Mouse (Mus musculus): ENCODE data around the gene B4galnt2. TPM values are rescaled to one million over a fixed set of nuclear protein-coding genes. Genes with fewer than 3 reads are reported as not detected.
A peak's percentile ranks its signal among the peaks of the same experiment; 100 is the strongest.
"Not testable (repeated sequence)": the region's sequence is repeated elsewhere in the genome, so short reads cannot be mapped to it uniquely, and the experiment has no call there.

B4galnt2 gene
- not detected in 2 replicates for polyA plus RNA-seq (2015; fragmentation: Nextera tagmentation; extraction: Ambion mirVana)

DNA sequence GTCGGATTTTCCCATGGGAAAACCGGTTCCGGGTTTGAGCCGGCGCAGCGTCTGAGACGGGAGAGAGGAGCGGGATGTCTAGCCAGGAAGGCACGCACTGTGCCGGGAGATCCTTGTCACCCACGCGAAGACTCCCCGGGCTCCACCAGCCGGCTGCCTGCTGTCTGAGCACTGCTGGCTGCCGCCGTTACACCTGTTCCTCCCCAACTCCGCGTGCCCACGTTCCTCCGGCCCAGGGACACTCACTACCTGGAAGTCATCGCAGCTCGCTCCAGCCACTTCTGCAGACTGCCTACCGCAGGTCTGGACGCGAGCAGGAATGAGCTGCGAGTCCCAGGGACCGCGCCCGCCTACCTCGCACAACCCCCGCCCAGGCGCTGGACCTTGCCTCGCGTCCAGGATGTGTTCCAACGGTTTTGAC lies at the start of gene B4galnt2:
TSS of gene B4galnt2 (minus strand) at position 321 of the 421 bp plus-strand sequence.
- under 1% methylated on average over 33 of the region's 35 CpGs for WGBS
- Histone ChIP-seq H3K9me3 (no peaks in the 10 kb centered on the region), H3K4me3 (peak within 1 kb of the TSS; percentile 20), H3K36me3 (no peaks in the 10 kb centered on the region), H3K27me3 (peaks cover 91% of the 10 kb centered on the region), H3K9ac (no peak within 1 kb of the TSS), H3K27ac (no peak within 1 kb of the TSS), H3K4me1 (replicated peaks) (peaks cover 17% of the 10 kb centered on the region), H3K4me2 (peak within 1 kb of the TSS; percentile 42)
- ATAC-seq (ENCODE audit: low FRiP score): no peak

DNA sequence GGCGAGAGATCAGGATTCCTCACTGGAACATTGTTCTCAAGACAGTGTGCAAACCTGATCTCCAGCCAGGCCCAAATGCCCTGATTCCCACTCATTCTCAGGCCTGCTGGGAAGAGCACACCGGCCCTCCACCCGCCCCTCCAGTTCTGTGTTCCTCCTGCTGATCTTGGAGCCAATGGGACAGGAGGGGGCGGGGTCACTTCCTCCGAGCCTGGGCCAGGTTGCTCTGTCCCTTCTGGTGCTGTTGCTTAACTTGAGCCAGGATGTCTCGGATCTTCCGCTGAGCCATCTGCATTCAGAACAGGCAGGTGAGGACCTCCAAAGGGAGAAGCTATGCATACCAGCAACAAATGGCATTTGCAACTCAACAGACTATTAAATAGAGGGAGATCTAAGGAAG lies 48.6 kb upstream of the B4galnt2 start:
- no peak overlapping the region for H3K4me2 ChIP-seq
- no peak overlapping the region for H3K9ac ChIP-seq
- no peak overlapping the region for H3K4me3 ChIP-seq
- WGBS: 77% methylated on average over 7 of the region's 7 CpGs
- no peaks in the 10 kb centered on the region for H3K27me3 ChIP-seq
- no peak for ATAC-seq (ENCODE audit: low FRiP score)
- H3K9me3 ChIP-seq: no peaks in the 10 kb centered on the region
- no peaks in the 10 kb centered on the region for H3K4me1 ChIP-seq (replicated peaks)
- peaks cover 72% of the 10 kb centered on the region for H3K36me3 ChIP-seq
- H3K27ac ChIP-seq: no peak overlapping the region

DNA sequence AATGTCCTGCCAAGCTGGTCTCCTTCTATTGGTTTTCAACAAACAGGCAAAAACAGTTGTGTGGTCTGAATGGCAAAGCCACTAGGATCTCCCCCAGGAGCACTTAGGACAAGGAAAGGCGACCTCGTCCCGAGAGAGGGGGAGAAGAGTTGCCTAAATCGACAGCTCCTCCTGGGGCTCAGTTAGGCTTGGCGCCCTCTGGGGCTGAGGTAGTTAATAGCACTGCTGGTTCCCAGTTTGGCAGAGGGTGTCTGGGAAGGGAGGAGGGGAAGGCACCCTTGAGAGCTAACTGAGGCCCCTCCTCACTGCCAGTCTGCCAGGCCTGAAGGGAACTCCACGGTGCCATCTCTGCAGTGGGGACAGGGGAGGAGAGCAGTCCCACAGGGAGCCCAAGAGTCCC lies 44.5 kb upstream of the B4galnt2 start:
- Histone ChIP-seq H3K4me2 (no peak overlapping the region), H3K9me3 (no peaks in the 10 kb centered on the region), H3K36me3 (peaks cover 30% of the 10 kb centered on the region), H3K9ac (no peak overlapping the region), H3K4me1 (replicated peaks) (0 out of 2 replicates have a peak, but pooled peaks cover 6% of the 10 kb centered on the region), H3K27ac (no peak overlapping the region), H3K27me3 (no peaks in the 10 kb centered on the region), H3K4me3 (no peak overlapping the region)
- ATAC-seq (ENCODE audit: low FRiP score): no peak
- WGBS: 66% methylated on average over 6 of the region's 6 CpGs

DNA sequence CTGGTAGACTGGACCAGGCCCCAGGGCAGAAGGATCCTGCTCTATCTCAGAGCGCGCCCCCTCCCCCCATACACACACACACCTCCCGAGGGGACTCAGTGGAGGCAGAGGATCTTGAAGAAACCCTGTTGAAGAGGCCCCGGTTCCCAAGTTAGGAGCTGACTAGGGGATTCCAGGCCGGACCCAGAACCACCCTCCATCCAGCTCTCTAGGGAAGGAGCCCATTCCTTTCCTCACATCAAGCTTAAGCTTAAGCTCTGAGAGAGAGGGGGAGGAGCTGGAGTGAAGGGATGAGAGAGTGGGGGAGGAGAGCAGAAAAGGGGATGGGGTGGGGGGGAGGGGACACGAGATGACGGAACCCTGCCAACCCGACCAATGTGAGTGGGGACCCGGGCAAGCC lies 43.6 kb upstream of the B4galnt2 start:
- no peak overlapping the region for H3K4me2 ChIP-seq
- peaks cover 24% of the 10 kb centered on the region for H3K36me3 ChIP-seq
- ATAC-seq (ENCODE audit: low FRiP score): no peak
- no peaks in the 10 kb centered on the region for H3K27me3 ChIP-seq
- H3K9me3 ChIP-seq: no peaks in the 10 kb centered on the region
- H3K4me3 ChIP-seq: no peak overlapping the region
- H3K27ac ChIP-seq: no peak overlapping the region
- no peak overlapping the region for H3K9ac ChIP-seq
- 0 out of 2 replicates have a peak, but pooled peaks cover 6% of the 10 kb centered on the region for H3K4me1 ChIP-seq (replicated peaks)
- WGBS: 73% methylated on average over 9 of the region's 9 CpGs

DNA sequence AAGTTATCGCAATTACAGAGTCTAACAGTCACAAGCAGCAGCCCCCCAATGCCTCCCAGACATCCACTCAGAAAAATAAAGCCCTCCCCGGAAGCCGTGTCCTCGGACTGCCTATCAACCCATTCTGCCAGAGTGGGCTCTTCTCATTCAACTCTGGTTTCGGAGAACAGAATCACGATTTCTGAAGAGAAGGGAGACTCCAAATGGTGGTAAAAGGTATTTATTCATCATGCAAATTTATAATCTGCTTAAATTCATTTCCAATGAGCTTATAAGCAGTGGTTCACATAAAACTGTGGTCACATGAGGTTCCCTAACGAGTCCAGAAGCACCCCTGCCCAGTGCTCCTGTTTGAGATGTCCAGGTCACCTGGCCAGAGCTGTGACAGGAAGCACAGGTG lies 42.7 kb upstream of the B4galnt2 start:
- no peak for ATAC-seq (ENCODE audit: low FRiP score)
- no peak overlapping the region for H3K4me3 ChIP-seq
- 0 out of 2 replicates have a peak overlapping the region, but pooled peaks have one; percentile 8 for H3K4me2 ChIP-seq
- H3K36me3 ChIP-seq: peaks cover 16% of the 10 kb centered on the region
- H3K4me1 ChIP-seq (replicated peaks): 0 out of 2 replicates have a peak, but pooled peaks cover 6% of the 10 kb centered on the region
- no peaks in the 10 kb centered on the region for H3K9me3 ChIP-seq
- H3K27me3 ChIP-seq: no peaks in the 10 kb centered on the region
- H3K27ac ChIP-seq: no peak overlapping the region
- no peak overlapping the region for H3K9ac ChIP-seq
- WGBS: 71% methylated on average over 7 of the region's 7 CpGs

DNA sequence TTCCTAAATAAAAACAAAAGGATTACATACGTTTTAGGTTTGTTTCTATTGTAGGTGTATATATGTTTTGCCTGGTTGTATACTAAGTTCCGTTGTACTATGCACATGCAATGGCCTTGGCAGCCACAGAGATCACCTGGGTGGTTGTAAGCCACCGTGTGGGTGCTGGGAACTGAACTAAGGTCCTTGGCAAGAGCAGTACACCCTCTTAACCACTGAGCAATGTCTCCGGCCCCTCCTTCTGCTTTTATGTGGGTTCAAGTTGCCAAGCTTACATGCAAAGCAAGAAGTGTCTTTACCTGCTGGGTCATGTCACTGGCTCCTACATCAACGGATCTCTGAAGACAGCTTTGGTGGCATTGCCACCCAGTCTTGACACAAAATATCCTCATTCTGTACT lies 38.6 kb upstream of the B4galnt2 start:
- no peak overlapping the region for H3K4me3 ChIP-seq
- no peaks in the 10 kb centered on the region for H3K9me3 ChIP-seq
- no peaks in the 10 kb centered on the region for H3K36me3 ChIP-seq
- H3K27ac ChIP-seq: no peak overlapping the region
- H3K9ac ChIP-seq: no peak overlapping the region
- H3K4me2 ChIP-seq: no peak overlapping the region
- WGBS: 86% methylated on average over 5 of the region's 5 CpGs
- no peak for ATAC-seq (ENCODE audit: low FRiP score)
- H3K27me3 ChIP-seq: no peaks in the 10 kb centered on the region
- 0 out of 2 replicates have a peak, but pooled peaks cover 6% of the 10 kb centered on the region for H3K4me1 ChIP-seq (replicated peaks)

DNA sequence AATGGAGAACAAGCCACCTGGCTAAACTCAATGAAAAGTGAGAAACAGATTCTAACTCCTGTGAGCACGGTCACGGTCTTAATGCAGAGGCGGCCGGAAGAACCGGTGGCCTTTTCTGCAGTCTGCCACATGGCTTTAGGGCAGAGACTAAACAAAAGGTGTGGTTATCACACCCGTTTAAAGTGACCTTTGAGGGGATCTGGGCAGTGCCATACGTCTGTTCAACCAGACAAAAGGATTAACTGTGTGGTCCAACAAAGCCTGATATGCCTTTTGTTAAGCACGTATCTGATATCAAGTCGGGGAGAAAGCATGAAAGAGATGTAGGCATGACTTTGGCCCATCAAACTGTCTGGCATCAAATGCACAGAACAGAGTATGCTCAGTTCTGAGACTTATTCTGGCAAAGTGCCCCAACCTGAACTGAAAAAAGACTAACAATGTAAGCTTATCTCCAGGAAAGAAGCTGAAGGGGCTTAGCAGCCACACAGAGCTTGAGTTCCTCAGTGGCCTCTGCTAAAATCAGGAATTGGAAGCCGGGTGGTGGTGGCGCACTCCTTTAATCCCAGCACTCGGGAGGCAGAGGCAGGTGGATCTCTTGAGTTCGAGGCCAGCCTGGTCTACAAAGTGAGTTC lies 31.3 kb upstream of the B4galnt2 start:
- Histone ChIP-seq H3K9ac (no peak overlapping the region), H3K4me3 (no peak overlapping the region), H3K27me3 (no peaks in the 10 kb centered on the region), H3K4me2 (no peak overlapping the region), H3K4me1 (replicated peaks) (no peaks in the 10 kb centered on the region), H3K36me3 (no peaks in the 10 kb centered on the region), H3K9me3 (no peaks in the 10 kb centered on the region), H3K27ac (no peak overlapping the region)
- no peak for ATAC-seq (ENCODE audit: low FRiP score)
- 61% methylated on average over 13 of the region's 13 CpGs for WGBS

DNA sequence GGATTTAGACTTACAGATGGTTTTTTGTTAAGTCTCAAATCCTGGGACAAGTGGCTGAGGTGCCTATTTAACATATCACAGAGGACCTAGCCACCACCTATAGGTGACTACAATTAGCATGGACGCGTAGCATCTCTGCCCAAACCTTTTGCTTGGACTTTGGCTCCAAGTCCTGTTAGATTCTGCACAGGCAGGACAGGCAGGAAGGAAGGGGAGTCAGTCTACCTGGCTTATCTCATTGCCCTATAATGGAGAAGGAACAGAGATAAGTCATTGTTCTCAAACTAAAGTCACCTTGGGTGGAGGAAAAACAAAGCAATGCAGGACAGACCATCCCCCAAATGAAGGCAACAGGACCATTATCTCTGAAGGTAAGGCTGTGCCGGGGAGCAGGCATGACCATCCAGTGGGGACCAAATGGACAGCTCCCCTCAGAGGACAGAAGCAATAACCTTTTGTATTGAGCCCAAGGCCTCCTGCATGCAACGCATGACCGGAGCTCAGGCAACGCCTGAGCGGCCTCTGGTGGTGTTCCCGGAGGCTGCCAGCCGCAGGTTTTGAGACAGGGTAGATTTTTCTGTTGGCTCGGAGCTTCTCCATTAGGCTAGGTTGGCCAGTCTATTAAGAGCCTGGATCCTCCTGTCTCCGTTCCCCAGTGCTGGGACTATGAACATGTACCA lies 25.3 kb upstream of the B4galnt2 start:
- Histone ChIP-seq H3K9ac (no peak overlapping the region), H3K4me1 (replicated peaks) (no peaks in the 10 kb centered on the region), H3K9me3 (no peaks in the 10 kb centered on the region), H3K36me3 (no peaks in the 10 kb centered on the region), H3K27ac (no peak overlapping the region), H3K4me2 (no peak overlapping the region), H3K27me3 (no peaks in the 10 kb centered on the region), H3K4me3 (no peak overlapping the region)
- WGBS: 44% methylated on average over 11 of the region's 11 CpGs
- ATAC-seq (ENCODE audit: low FRiP score): no peak

DNA sequence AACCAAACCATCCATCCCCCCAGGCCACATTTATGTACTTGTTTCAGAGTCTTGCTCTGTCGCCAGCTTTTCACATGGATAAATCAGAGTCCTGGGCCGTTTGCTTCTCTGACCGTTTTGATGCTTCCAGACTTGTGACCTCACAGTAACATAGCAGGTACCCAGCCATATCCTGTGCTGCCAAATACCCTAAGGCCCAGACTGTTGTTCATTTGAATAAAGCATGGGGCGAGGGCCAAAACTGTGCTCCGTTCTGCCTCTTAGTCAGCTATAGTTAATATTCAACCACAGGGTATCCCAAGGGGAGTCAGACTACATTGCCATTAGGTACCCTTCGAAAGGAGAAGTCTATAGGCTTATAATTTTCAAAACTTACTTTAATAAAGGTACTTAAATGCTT lies 21.7 kb upstream of the B4galnt2 start:
- Histone ChIP-seq H3K27me3 (no peaks in the 10 kb centered on the region), H3K27ac (no peak overlapping the region), H3K36me3 (no peaks in the 10 kb centered on the region), H3K4me2 (no peak overlapping the region), H3K4me1 (replicated peaks) (no peaks in the 10 kb centered on the region), H3K9me3 (no peaks in the 10 kb centered on the region), H3K4me3 (no peak overlapping the region), H3K9ac (no peak overlapping the region)
- ATAC-seq (ENCODE audit: low FRiP score): no peak
- WGBS: 76% methylated on average over 6 of the region's 6 CpGs

DNA sequence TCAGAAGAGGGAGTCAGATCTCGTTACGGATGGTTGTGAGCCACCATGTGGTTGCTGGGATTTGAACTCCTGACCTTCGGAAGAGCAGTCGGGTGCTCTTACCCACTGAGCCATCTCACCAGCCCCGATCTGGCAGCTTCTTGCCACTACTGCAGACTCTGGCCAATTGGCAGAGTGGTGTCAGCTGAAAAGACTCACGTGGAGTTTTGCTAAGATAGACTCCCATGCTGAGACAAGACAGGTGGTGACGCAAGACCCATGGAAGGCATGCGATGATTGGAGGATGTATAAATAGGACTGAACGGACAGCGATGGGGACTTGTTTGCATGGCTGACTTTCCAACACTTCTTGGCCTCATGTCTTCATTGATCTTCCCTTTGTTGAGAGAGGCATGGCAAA lies 17.5 kb upstream of the B4galnt2 start:
- WGBS: 94% methylated on average over 8 of the region's 10 CpGs
- H3K36me3 ChIP-seq; H3K4me2 ChIP-seq; H3K4me3 ChIP-seq; ATAC-seq (ENCODE audit: low FRiP score); H3K9me3 ChIP-seq; H3K27ac ChIP-seq; H3K4me1 ChIP-seq (replicated peaks); H3K27me3 ChIP-seq; H3K9ac ChIP-seq: not testable (repeated sequence)

DNA sequence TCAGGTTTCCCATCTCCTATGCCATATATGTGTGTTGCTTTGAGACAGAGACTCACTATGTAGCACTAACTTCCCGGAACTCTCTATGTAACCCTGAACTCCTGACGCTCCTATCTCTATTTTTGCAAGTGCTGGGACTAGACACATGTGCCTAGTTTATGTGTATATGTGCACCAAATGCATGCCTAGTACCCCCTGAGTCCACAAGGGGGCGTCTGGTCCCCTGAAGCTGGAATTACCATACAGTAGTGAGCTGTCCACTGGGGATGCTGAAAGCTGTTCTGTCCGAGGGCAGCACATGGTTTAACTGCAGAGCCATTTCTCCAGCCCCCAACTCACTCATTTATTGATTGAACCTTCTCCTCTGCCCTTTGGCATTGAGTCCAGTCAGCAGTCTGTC lies 11.7 kb upstream of the B4galnt2 start:
- Histone ChIP-seq H3K4me2 (no peak overlapping the region), H3K4me3 (no peak overlapping the region), H3K9ac (no peak overlapping the region), H3K9me3 (no peaks in the 10 kb centered on the region; the same call in 1 of the 2 replicates), H3K27ac (no peak overlapping the region), H3K27me3 (peaks cover 25% of the 10 kb centered on the region), H3K36me3 (no peaks in the 10 kb centered on the region), H3K4me1 (replicated peaks) (no peaks in the 10 kb centered on the region)
- WGBS: 75% methylated on average over 4 of the region's 4 CpGs
- no peak for ATAC-seq (ENCODE audit: low FRiP score)

DNA sequence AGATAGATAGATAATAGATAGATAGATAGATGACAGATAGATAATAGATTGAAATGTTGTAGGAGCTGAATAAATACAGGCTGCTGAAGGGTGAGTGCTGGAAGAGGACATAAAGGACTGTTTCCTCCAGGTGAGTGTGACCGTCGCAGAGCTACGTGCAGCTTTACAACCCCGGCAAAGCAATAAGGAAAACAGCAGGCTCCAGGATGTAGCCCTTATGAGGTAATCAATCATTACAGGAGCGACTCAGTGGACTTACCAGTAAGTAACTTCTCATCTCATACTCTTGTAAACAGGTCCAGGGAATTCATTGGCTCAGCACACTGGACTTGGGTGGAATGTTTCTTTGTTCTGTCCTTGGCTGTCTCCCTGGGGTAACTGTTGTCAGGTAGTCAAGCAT lies 11.3 kb upstream of the B4galnt2 start:
- no peak overlapping the region for H3K9ac ChIP-seq
- peaks cover 27% of the 10 kb centered on the region for H3K27me3 ChIP-seq
- 92% methylated on average over 5 of the region's 5 CpGs for WGBS
- no peak overlapping the region for H3K27ac ChIP-seq
- no peaks in the 10 kb centered on the region for H3K4me1 ChIP-seq (replicated peaks)
- H3K4me3 ChIP-seq: no peak overlapping the region
- no peak for ATAC-seq (ENCODE audit: low FRiP score)
- no peaks in the 10 kb centered on the region; the same call in 1 of the 2 replicates for H3K9me3 ChIP-seq
- H3K36me3 ChIP-seq: no peaks in the 10 kb centered on the region
- H3K4me2 ChIP-seq: no peak overlapping the region

DNA sequence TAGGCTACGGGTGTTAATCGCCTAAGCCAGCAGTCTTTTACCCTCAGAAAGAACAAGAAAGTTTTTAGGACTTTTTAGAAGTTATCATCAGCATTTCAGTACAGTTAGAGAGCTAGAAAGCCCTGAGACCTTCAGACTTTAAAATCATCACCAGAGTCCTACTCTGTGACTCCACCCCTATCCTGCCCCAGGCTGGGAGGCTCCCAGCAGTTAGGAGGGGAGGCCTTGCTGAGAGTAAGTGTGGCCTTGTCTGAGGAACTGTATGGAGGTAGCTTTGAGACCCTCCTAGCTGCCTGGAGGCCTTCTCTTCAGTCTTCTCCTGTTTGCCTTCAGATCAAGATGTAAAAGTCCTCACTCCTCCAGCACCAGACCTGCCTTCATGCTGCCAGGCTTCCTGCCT lies 9.5 kb upstream of the B4galnt2 start:
- H3K9ac ChIP-seq: no peak overlapping the region
- H3K27ac ChIP-seq: no peak overlapping the region
- peaks cover 39% of the 10 kb centered on the region for H3K27me3 ChIP-seq
- H3K36me3 ChIP-seq: no peaks in the 10 kb centered on the region
- H3K4me1 ChIP-seq (replicated peaks): no peaks in the 10 kb centered on the region
- H3K9me3 ChIP-seq: no peaks in the 10 kb centered on the region; the same call in 1 of the 2 replicates
- no peak overlapping the region for H3K4me2 ChIP-seq
- ATAC-seq (ENCODE audit: low FRiP score): no peak
- whole genome bisulfite sequencing: 11% methylated on average over 2 of the region's 2 CpGs
- H3K4me3 ChIP-seq: no peak overlapping the region

Measured in hindbrain, embryonic 13.5 days (tissue).